Mouse (Mus musculus) C2C12 (cell line): ENCODE data around the gene Zbed4. TPM values are rescaled to one million over a fixed set of nuclear protein-coding genes. Genes with fewer than 3 reads are reported as not detected.
A peak's percentile ranks its signal among the peaks of the same experiment; 100 is the strongest.

ENCODE experiments used
- H3K27me3 ChIP-seq: one replicate; pipeline ENCODE4 v1.6.1; 2011; ENCODE audit not compliant: control insufficient read depth, insufficient read depth, insufficient read length
- H3K36me3 ChIP-seq: one replicate; pipeline ENCODE4 v1.6.1; 2011; ENCODE audit not compliant: control insufficient read depth, insufficient read depth
- H3K4me3 ChIP-seq: one replicate; pipeline ENCODE4 v1.5.1; 2011; ENCODE audit warnings: mild to moderate bottlenecking, control low read depth; ENCODE audit not compliant: poor library complexity, insufficient read depth, severe bottlenecking
- H3K79me2 ChIP-seq: one replicate; pipeline ENCODE4 v1.6.1; 2011; ENCODE audit not compliant: control insufficient read depth, insufficient read depth
- H3K79me3 ChIP-seq: one replicate; pipeline ENCODE4 v1.6.1; 2011; ENCODE audit warnings: low read depth, control low read depth
- H3ac ChIP-seq: one replicate; pipeline ENCODE3; 2011; ENCODE audit warnings: low read depth; ENCODE audit not compliant: control insufficient read depth, insufficient read length
- CEBPB ChIP-seq: IDR thresholded peaks from one replicate; pipeline ENCODE4 v1.6.1; 2011; ENCODE audit warnings: low read depth, mild to moderate bottlenecking, control low read depth, moderate library complexity
- CTCF ChIP-seq: IDR thresholded peaks from one replicate; pipeline ENCODE4 v1.5.1; 2011; ENCODE audit not compliant: control insufficient read depth, insufficient read depth, insufficient read length
- FOSL1 ChIP-seq: IDR thresholded peaks from one replicate; pipeline ENCODE4 v1.8.0; 2011; ENCODE audit warnings: mild to moderate bottlenecking, low read length; ENCODE audit not compliant: poor library complexity, insufficient read depth, severe bottlenecking
- MAX ChIP-seq: IDR thresholded peaks from one replicate; pipeline ENCODE4 v1.6.1; 2011; ENCODE audit warnings: mild to moderate bottlenecking, control low read depth
- MYOD1 ChIP-seq: IDR thresholded peaks from one replicate; pipeline ENCODE4 v1.6.1; 2011; ENCODE audit warnings: low read depth; ENCODE audit not compliant: control insufficient read depth, insufficient read length
- MYOG ChIP-seq: IDR thresholded peaks from one replicate; pipeline ENCODE4 v1.6.1; 2011; ENCODE audit not compliant: control insufficient read depth, insufficient read length; ENCODE audit errors: extremely low read depth
- USF1 ChIP-seq: IDR thresholded peaks from one replicate; pipeline ENCODE4 v1.6.1; 2011; ENCODE audit warnings: low read depth, mild to moderate bottlenecking, control low read depth, moderate library complexity
- polyA plus RNA-seq: library from polyadenylated mRNA; unstranded; fragments of >200 nt; fragmentation: generic; extraction: Trizol; gene quantifications from one replicate; pipeline ENCODE4 v1.2.1, GENCODE M21; 2012; ENCODE audit warnings: missing spikeins

Gene Zbed4
- polyA plus RNA-seq, 1 experiment, result 9.6 TPM

GRCm38 (mm10) chr15:88723205-88723604 is 28.3 kb upstream of the Zbed4 start:
- peaks cover 90% of the 10 kb centered on the region for H3K79me3 ChIP-seq
- TF ChIP-seq MYOG (no peak), FOSL1 (no peak), CTCF (no peak), CEBPB (no peak), MAX (no peak)
- H3K4me3 ChIP-seq, result no peak overlapping the region
- no peaks in the 10 kb centered on the region for H3K27me3 ChIP-seq
- peaks cover 89% of the 10 kb centered on the region for H3K36me3 ChIP-seq
- no peak overlapping the region for H3ac ChIP-seq
- peaks cover 96% of the 10 kb centered on the region for H3K79me2 ChIP-seq

- Histone ChIP-seq H3K79me2 (peaks cover 96% of the 10 kb centered on the region), H3ac (no peak overlapping the region), H3K36me3 (peaks cover 89% of the 10 kb centered on the region), H3K79me3 (peaks cover 89% of the 10 kb centered on the region), H3K4me3 (no peak overlapping the region), H3K27me3 (no peaks in the 10 kb centered on the region)
- no peak for TF ChIP-seq CTCF
- TF ChIP-seq MAX, result no peak
- TF ChIP-seq MYOG, result no peak
- TF ChIP-seq FOSL1, result no peak
- TF ChIP-seq MYOD1, result no peak
- no peak for TF ChIP-seq CEBPB
- TF ChIP-seq USF1, result no peak
Observed at GRCm38 (mm10) chr15:88724311-88724710, 27.1 kb upstream of the Zbed4 start.

- H3K27me3 ChIP-seq, result no peaks in the 10 kb centered on the region
- no peak overlapping the region for H3ac ChIP-seq
- H3K4me3 ChIP-seq, result no peak overlapping the region
- TF ChIP-seq CTCF, result no peak
- no peak for TF ChIP-seq MYOD1
- no peak for TF ChIP-seq USF1
- peaks cover 89% of the 10 kb centered on the region for H3K79me3 ChIP-seq
- peaks cover 89% of the 10 kb centered on the region for H3K36me3 ChIP-seq
- peaks cover 96% of the 10 kb centered on the region for H3K79me2 ChIP-seq
Observed at GRCm38 (mm10) chr15:88725036-88725435, 26.4 kb upstream of the Zbed4 start.

GRCm38 (mm10) chr15:88727204-88727603 is 24.3 kb upstream of the Zbed4 start:
- Histone ChIP-seq H3K79me3 (peaks cover 89% of the 10 kb centered on the region), H3K4me3 (no peak overlapping the region), H3ac (no peak overlapping the region), H3K79me2 (peaks cover 96% of the 10 kb centered on the region), H3K27me3 (no peaks in the 10 kb centered on the region), H3K36me3 (peaks cover 76% of the 10 kb centered on the region)
- TF ChIP-seq CTCF, result no peak

- peaks cover 65% of the 10 kb centered on the region for H3K79me3 ChIP-seq
- TF ChIP-seq CEBPB (no peak), USF1 (no peak), MYOD1 (no peak), MAX (no peak), CTCF (no peak), MYOG (no peak), FOSL1 (no peak)
- no peak overlapping the region for H3ac ChIP-seq
- peaks cover 42% of the 10 kb centered on the region for H3K36me3 ChIP-seq
- no peak overlapping the region for H3K4me3 ChIP-seq
- peaks cover 78% of the 10 kb centered on the region for H3K79me2 ChIP-seq
- H3K27me3 ChIP-seq, result no peaks in the 10 kb centered on the region
Observed at GRCm38 (mm10) chr15:88730717-88731116, 20.7 kb upstream of the Zbed4 start.

- Histone ChIP-seq H3K36me3 (peaks cover 29% of the 10 kb centered on the region), H3ac (peak overlapping the region; percentile 89), H3K79me2 (peaks cover 62% of the 10 kb centered on the region), H3K4me3 (peak overlapping the region; percentile 82), H3K79me3 (peaks cover 52% of the 10 kb centered on the region), H3K27me3 (no peaks in the 10 kb centered on the region)
- TF ChIP-seq MAX (no peak), CTCF (no peak), FOSL1 (no peak)
Observed at GRCm38 (mm10) chr15:88732405-88733020, 18.9 kb upstream of the Zbed4 start.
